Mouse (Mus musculus) left cerebral cortex, adult 18-20 months (tissue): ENCODE measurements around the gene Gm5565. TPM values are rescaled to one million over a fixed set of nuclear protein-coding genes. Genes with fewer than 3 reads are reported as not detected.
"Not testable (repeated sequence)": the region's sequence is repeated elsewhere in the genome, so short reads cannot be mapped to it uniquely, and the experiment has no call there.

Source experiments
- DNase-seq, 2 experiments: peaks; one replicate each; pipeline ENCODE4 v3.0.0; 2021 to 2022; ENCODE audit warnings: low spot score in 2 of 2, mixed read lengths in 1 of 2
- long read RNA-seq, 2 experiments: library from polyadenylated mRNA; stranded (forward); transcript quantifications; one replicate each; pipeline ENCODE4 v2.0.0; 2021
- total RNA-seq, 2 experiments: library from RNA; stranded (reverse); gene quantifications; 2 replicates each; pipeline ENCODE4 v1.2.3; 2021

Gm5565 gene
- total RNA-seq: not detected
- long read RNA-seq, experiment 1: 0 reads
- long read RNA-seq, experiment 2: 0 reads

DNA sequence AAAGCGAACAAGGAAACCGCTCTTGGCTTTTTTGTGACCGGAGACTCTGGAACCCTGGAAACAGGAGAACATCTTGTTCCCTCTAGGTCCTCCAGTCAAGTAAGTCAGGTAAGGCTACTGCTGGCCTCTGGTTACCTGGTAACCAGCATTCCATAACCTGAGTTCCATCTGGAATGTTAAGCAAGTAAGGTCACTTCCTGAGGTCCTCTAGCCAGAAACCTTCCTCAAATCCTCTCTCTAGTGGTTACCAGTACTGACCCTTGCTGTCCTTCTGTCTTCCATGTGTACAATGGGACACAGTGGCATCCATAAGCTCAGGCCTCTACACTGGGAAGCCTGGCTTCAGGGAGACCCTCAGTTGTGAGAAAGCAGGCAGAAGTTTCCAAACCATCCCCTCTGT is at the start of gene Gm5565:
Gm5565 (minus strand) TSS at position 101 of the 400 bp plus-strand sequence.
- not testable (repeated sequence) for DNase-seq

DNA sequence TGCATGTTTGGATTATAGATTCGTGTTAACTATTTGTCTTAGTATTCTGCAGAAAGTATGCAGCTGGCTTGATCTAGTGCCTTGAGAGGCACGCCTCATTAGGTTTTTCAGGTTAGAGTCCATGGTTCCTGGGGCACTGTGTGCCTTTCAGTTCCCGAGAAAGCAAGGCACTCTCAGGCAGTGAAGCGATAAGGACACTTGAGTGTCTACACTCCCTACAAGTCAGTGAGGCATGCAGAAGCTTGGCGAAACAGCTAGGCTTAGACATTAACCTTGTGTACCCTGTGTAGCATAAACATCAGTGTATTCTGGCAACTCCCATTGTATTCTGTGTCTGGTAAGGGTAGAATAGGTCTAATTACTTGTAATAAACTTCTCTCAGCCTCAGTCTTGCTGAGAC is 45.2 kb upstream of the Gm5565 start:
- DNase-seq: no peak

DNA sequence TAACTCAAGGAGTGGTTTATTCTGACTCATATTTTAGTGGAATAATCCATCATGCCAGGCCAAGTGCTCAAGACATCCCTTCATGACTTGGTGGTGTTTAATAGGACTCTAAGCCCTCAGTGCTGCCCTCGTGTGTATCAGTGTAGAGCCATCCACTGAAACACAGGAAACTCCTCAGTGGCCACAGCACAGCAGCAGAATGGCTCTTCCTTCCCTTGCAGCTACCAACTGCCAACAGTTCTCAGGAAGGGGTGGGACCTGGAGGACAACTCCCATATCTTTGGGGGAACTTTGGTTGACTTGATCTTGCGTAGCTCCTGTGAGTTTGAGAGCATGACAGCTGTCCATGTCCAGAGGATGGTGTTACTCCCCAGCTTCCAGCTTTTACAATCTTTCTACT is 43.6 kb upstream of the Gm5565 start:
- DNase-seq: no peak

DNA sequence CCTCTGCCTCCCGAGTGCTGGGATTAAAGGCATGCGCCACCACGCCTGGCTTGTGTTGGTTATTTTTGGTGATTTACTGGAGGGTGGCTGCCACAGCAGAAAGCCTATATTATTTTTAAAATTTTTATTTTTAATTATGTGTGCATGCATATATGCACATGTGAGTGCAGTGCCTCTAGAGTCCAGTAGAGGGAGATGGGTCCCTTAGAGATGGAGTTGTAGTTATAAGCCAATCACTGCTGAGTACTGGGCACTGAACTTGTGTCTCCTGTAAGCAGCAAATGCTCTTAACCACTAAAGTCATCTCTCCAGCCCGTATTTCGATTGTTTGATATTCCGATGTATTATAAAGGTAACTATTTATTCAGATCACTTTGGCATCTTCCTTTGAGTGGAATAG is 40.2 kb upstream of the Gm5565 start:
- DNase-seq: no peak

DNA sequence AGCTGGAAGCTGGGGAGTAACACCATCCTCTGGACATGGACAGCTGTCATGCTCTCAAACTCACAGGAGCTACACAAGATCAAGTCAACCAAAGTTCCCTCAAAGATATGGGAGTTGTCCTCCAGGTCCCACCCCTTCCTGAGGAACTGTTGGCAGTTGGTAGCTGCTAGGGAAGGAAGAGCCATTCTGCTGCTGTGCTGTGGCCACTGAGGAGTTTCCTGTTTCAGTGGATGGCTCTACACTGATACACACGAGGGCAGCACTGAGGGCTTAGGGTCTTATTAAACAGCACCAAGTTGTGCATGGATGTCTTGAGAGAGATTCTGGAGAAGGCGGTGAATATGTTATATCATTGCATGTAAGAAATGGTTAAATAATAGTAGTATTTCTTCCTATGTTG is 39.2 kb upstream of the Gm5565 start:
- DNase-seq: no peak

DNA sequence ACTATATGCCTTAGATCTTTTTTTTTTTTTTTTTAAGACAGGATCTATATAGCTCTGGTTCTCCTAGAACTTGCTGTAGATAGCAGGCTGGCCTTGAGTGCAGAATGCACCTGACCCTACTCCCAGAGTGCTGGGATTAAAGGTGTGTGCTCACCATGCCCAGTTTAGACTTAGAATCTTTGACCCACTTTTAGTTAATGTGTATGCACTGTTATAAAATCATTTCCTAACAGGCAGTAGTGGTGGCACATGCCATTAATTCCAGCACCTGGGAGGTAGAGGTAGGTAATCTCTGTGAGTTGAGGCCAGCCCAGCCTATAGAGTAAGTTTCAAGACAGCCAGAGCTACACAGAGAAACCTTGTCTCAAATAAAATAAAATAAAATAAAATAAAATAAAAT is 38.7 kb upstream of the Gm5565 start:
- DNase-seq: no peak

DNA sequence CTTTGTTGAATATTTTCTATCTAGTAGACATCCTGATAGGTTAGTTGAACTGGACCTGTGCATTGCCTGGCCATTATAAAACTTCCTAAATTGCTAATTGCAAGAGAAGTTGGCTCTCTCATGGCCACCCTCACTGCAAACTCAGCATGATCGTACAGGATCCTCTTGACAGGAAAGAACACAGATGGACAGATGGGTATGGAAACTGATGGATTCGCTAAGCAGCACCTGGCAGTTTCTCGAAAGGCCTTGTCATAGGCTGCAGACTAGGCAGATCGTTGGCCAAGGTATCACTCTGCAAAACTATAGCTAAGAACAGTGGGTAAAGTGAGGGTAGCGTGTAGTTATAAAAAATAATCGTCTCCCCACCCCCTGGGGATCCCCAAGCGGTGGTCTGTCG is 33.0 kb upstream of the Gm5565 start:
- DNase-seq: no peak

DNA sequence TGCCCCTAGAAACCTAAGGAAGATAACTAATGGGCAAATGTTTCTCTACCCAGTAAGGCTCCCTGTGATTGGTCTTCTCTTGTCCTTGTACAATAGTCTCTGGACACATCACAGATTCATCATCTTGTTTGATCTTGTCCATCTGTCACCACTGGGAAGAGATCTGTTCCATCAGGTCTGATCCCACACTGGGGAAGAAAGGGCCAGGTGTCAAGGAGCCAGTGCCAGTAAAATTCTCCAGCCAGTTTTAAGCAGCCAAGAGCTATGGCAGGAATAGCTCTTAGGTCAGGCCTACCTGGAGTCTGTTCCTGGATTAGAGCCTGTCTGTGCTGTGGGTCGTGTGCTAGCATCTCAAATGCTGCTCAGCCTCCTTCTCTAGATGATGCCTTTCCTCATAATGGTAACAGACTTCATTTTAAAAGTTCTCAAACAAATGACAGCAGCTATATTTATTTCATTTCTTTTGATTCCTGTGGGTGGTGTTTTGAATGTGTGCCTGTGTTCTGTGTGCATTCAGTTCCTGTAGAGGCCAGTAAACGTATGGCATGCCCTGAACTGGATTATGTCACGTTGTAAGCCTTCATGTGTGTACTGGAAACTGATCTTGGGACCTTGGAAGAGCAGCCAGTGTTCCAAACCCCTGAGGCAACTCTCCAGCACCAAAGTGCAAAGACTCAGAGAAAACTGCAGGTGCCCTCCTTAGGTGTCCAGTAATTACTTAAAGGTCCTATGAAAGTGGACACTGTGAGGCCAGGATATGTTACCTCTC is 30.3 kb upstream of the Gm5565 start:
- no peak for DNase-seq

DNA sequence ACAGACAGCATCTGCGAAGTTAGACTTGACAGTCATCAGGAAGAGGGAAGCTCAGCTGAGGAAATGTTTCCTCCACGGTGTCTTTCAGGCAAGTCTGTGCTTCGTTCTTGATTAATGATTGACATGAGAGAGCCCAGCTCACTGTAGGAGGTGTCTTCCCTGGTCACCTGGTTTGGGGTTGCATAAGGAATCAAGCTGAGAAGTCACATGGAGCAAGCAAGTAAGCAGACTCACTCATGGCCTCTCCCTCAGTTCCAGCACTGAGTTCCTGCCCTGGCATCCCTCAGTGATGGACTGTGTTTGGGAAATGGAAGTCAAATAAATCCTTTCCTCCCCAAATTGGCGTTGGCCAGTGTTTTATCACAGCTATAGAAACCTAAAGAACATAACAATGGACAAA is 29.8 kb upstream of the Gm5565 start:
- no peak for DNase-seq

DNA sequence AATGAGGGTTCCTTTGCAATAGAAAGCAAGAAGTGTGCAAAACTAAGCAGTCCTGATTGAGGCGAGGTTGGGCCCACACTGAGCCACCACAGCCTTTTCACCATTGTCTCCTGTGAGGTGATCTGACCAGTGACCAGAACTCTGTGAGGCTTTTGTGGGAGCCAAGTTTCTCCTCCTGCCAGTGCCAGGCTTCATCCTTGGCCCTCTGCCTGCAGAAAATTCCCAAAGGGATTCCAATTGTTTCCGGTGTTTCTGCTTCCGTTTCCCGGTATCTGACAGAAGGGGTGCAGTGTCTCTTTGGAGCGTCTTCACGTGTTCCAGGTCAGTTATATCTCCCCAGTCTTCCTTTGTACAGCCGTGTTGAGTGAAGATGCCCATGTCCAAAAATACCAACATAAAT is 28.4 kb upstream of the Gm5565 start:
- no peak for DNase-seq

DNA sequence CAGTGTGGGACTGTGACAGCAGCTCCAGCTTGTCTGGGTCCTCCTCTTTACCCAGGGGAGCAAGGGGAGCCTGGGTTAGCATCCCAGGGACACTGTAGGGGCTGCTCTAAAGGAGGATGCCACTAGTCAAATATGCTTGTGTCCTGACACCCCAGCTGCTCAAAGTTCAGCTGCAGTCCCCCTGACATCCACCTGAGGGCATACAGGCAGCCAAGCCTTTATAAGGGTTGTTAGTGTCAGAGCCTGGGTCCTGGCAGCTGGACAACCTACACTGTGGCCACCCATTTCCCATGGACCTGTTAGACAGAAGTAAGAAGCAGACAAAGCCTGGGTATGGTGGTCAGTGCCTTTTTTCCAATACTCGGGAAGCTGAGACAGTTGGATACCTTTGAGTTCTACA is 27.8 kb upstream of the Gm5565 start:
- no peak for DNase-seq

DNA sequence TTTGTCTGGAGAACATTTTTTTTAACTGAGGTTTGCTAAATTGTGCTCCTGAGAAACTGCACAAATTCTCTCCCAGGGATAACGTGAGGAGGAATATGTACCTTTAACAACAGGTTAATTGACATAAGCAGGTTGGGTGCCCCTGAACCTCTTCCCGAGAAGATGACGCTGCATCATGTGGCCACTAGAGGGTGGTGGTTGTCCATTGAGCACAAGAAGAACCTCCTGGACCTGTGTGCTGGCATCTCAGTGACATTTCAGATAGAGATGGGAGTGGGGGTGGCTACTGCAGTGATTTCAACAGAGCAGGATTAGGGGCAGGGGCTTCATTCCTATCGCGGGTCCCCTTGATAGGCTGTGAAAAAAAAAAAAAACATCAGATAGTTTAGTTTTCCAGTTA is 27.1 kb upstream of the Gm5565 start:
- DNase-seq: peak; percentile 64 to 76

DNA sequence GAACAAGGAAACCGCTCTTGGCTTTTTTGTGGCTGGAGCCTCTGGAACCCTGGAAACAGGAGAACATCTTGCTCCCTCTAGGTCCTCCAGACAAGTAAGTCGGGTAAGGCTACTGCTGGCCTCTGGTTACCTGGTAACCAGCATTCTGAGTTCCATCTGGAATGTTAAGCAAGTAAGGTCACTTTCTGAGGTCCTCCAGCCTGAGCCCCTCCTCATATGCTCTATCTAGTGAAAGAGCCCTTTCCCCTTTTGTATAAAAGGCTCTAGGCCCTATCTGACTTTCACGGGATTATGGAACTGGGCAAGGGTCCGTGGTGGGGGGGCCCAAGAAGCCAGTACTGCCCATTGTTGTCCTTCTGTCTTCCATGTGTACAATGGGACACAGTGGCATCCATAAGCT is 24.9 kb upstream of the Gm5565 start, which contains the start of gene 1700001J03Rik:
1700001J03Rik (minus strand) TSS at position 101 of the 400 bp plus-strand sequence.
- DNase-seq: not testable (repeated sequence)

DNA sequence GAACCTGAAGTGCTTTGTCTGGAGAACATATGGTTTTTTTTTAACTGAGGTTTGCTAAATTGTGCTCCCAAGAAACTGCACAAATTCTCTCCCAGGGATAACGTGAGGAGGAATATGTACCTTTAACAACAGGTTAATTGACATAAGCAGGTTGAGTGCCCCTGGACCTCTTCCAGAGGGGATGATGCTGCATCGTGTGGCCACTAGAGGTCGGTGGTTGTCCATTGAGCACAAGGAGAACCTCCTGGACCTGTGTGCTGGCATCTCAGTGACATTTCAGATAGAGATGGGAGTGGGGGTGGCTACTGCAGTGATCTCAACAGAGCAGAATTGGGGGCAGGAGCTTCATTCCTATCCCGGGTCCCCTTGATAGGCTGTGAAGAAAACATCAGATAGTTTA is 12.4 kb upstream of the Gm5565 start:
- DNase-seq: peak; percentile 13 to 26

DNA sequence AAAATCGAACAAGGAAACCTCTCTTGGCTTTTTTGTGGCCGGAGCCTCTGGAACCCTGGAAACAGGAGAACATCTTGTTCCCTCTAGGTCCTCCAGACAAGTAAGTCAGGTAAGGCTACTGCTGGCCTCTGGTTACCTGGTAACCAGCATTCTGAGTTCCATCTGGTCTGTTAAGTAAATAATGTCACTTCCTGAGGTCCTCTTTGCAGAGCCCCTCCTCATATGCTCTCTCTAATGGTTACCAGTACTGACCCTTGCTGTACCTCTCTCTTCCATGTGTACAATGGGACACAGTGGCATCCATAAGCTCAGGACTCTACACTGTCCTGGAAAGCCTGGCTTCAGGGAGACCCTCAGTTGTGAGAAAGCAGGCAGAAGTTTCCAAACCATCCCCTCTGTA is 10.3 kb upstream of the Gm5565 start, which contains the start of gene Gm6309:
Gm6309 (minus strand) TSS at position 101 of the 400 bp plus-strand sequence.
- not testable (repeated sequence) for DNase-seq

DNA sequence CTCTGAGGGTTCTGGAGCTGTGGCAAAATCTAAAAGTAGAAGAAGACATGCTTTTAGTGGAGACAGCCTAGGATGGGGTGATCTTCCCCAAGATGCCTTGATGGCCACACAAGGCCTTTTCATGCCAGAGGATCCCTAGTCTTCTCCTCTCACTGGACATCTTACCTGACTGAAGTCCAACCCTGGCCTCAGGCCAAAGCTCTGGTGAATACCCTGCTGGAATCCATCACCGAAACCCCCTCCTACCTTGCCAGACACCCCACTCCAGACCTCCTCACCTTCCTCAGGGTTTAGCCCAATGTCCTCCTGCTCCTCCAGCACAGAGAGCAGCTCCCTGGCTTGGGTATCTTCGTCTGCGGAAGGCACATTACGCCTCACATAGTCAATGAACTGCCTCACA is 2.0 kb downstream of the Gm5565 start:
- not testable (repeated sequence) for DNase-seq

DNA sequence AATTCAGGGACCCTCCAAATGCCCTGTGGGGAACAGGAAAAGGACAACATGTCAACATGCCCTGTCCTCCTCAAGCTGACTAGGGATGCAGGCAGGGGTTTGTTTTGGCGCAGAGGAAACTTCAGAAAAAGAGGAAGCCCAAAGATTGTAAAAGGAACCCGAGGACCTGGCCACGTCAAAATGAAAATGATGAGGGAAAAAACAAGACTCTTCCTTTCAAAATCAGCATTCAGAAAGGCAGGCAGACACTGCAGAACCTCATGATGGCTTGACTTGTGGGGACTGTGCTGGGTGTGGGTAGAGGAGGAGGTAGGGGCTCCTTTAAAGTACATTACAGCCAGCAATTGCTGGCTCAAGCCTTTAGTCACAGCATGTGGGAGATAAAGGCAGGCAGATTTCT is 9.9 kb downstream of the Gm5565 start:
- DNase-seq: no peak

DNA sequence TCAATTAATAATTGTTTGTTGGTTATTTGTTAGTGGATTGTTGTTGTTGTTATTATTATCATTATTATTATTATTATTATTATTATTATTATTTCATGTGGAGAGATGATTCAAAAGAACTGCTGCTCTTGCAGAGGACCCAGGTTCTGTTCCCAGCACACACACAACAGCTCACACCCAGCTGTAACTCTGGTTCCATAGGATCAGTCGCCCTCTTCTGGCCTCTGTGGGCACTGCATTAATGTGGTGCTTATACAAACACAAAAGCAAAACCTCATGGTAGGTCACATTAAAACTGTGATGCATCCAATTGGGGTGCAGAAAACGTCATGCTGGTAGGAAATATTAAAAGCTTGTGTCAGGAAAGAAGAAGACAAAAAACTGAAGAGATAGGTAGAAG is 12.4 kb downstream of the Gm5565 start:
- DNase-seq: no peak

Other genes starting within 250 kb of the Gm5565 start
- gene Cyp3a25, start 150.9 kb downstream of the Gm5565 start, total RNA-seq: not detected
- not detected for gene Cyp3a59, start 81.3 kb downstream of the Gm5565 start, total RNA-seq
- gene Gm6309, start 10.2 kb upstream of the Gm5565 start, total RNA-seq: not detected
- gene 1700001J03Rik, start 24.8 kb upstream of the Gm5565 start, total RNA-seq: under 1 TPM; 0.88 to 0.91 TPM
- 10 to 100 TPM; 69.1 to 75.4 TPM for gene Rnf6, start 61.0 kb upstream of the Gm5565 start, total RNA-seq
- gene Cdk8, start 70.7 kb upstream of the Gm5565 start, total RNA-seq: 10 to 100 TPM; 43.2 to 44.0 TPM
- 10 to 100 TPM; 87.4 to 91.9 TPM for gene Wasf3, start 224.4 kb upstream of the Gm5565 start, total RNA-seq